ENCODE assay signal across 18 mouse cellular contexts in the genomic region with DNA sequence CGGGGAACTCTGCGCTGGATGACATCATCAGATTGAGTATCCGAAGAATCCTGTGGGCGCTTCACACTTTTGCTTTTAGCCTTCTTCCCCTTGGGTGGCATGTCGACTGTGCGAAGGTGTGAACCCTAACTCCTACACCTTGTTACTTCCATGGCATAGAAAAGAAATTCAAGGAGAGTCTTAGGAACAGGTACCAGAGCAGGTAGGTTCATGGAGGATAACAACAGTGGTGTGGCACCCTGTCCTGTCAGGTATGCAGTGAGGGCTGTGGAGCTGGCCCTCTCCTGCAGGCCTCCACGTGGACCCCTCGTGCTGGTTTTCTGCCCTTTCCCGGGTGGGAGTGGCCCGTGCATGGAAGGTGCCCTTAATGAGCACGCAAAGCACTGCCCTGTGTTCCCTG. TPM values are rescaled to one million over a fixed set of nuclear protein-coding genes. Genes with fewer than 3 reads are reported as not detected.
"Had no signal": no experiment of that assay in that cellular context is flagged by ENCODE, and none has a peak within 500 bp of the region (broad histone marks: within the 10 kb centered on the region; RNA-seq: fewer than 3 reads in every experiment).

Gene Gm1140, minus strand, starts transcription at position 101 of the 400 bp plus-strand sequence.

RNA-seq across cellular contexts. Expression of gene Gm1140, which starts in this region (rescaled TPM):
- polyA plus RNA-seq: cortical plate, adult 2 months; embryonic facial prominence, embryonic 10.5 days; embryonic facial prominence, embryonic 11.5 days; embryonic facial prominence, embryonic 13.5 days; embryonic facial prominence, embryonic 14.5 days; embryonic facial prominence, embryonic 15.5 days; erythroblast, embryonic 14.5 days; forebrain, embryonic 10.5 days; forebrain, embryonic 11.5 days; forebrain, embryonic 12.5 days; forebrain, embryonic 13.5 days; forebrain, embryonic 14.5 days; forebrain, embryonic 15.5 days; forebrain, embryonic 16.5 days; forebrain, postnatal 0 days; frontal cortex, adult 2 months; gonadal fat pad, adult 2 months; heart, adult 2 months had no signal
